Mouse (Mus musculus): ENCODE measurements at regions not wholly inside any gene's neighbourhood (a gene's known extent, or its start where the extent isn't known, plus 50 kb on each side); places are given as distances from the start of the nearest gene placed in this dataset.

DNA sequence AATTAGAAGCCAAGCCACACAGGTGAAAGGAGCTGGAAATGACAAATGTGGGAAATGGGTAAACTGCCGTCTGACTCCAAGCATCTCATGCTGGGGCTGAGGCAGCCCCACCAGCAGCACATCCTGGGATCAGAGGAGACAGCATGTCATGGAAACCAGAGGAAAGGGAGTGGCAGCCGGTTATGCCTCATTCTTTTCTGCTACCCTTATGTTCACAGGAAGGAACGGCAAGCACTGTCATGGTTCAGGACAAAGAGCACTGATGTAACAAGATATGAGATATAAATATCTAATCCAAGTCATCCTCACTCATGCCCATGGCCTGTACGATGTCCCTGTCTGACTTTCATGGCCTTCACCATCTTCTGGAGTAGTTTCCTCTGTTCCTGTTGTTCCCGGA, 125.2 kb upstream of the Tnfaip3 start:
- DNase-seq (ENCODE audit: low spot score in 2 of 2) = no peak

DNA sequence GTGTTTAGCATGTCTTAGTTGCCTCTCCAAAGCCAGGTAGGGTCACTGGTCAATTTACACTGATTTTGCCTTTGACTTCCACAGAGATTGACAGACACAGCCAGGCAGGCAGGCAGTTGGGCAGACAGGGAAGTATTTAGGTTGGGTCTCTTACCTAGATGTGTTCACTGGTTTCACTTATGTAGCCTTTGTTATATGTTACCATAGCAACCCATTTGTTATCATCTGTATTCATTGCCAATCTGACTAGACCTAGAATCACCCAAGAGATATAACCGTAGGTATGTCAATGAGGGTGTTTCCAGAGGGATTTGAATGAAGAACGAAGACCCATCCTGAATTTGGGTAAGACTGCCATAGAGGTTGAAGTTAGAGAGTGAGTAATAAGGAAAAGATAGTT, 123.8 kb upstream of the Tnfaip3 start:
- no peak for DNase-seq (ENCODE audit: low spot score in 2 of 2)

DNA sequence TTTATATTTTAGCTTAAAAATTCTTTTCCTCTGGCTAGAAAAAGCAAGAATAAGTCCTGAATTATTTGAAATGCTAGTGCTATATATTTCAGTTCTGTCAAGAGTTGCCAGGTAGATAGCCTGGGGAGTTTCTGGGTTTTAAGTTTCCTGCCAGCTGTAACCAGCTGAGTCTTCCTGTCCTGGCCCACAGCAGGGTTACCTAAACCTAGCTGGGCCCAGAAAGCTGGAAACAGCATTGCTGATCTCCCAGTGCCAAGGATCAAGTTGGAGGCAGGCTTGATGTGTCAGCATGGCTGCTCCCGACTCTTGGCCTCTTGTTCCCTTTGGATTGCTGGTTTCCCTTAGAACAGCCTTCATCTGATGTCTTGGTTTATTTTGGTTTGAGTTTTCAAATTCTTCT, 122.8 kb upstream of the Tnfaip3 start:
- no peak for DNase-seq (ENCODE audit: low spot score in 2 of 2)

DNA sequence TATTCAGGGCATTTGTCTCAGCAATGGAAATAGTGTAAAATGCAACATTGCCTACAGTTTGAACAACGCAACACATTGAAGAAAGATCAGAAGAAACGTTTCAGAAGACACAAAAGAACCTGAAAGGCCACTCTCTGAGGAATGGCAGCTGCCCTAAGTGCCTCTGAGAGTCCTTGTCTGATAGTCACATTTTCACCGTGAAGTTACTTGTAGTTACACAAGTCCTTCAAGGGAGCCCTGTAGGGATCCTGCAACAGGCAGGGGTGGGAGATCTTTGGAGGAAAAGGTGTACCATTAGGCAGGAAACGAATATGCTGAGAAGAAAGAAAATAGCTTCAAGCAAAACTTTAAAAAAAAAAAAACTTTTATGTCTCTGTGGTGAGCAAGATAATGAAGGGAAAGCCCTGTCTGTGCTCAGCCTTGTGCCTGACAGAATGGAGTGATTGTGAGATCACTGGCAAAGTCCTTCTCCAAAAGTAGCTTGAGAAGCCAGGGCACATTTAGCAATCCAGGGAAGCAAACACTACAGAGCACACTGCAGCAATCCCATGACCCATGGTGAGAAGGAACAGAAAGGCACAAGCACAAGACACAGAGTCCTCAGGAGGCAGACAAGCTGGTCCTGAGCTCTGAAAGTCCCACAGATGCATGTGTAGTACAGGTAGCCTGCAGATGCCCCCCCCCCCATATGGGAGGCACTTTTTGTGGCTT, 112.3 kb upstream of the Tnfaip3 start:
- no peak for DNase-seq (ENCODE audit: low spot score in 2 of 2)

DNA sequence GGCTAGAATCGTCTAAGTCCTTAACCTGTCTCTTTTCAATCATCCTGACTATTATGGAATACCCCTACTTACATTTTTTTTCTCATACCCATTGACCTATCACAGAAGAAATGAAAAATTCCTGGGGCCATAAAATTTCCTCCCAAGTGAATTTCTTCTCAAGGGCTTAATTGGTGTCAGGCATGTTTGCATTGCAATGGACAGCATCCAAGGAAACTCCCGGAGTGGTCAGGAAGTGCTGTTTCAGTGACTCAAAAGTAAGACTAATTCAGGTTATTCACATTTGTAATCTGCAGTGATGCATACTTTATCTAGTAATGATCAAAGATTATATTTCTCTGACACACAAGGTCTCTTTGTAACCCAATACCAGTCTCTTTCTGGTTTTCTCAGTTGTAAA, 111.5 kb upstream of the Tnfaip3 start:
- DNase-seq (ENCODE audit: low spot score in 2 of 2) = no peak

DNA sequence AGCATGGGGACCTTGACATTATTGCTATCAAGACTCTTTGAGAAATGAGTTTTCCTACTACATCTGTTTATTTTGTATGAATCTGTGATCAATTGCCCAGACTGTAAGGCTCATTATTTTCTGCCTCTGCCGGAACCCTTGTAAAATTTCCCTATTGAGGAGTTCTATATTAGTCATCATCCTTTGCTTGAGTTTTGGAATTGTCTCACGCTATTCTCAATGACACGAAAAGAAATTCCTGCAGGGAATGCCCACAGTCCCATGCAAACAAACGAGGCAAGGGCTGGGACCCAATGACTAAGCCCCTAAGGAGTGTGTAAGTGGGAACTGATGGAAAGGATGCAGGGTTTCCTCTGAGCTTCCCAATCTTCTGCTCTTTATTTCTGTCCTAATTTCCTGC, 111.0 kb upstream of the Tnfaip3 start:
- no peak for DNase-seq (ENCODE audit: low spot score in 2 of 2)

DNA sequence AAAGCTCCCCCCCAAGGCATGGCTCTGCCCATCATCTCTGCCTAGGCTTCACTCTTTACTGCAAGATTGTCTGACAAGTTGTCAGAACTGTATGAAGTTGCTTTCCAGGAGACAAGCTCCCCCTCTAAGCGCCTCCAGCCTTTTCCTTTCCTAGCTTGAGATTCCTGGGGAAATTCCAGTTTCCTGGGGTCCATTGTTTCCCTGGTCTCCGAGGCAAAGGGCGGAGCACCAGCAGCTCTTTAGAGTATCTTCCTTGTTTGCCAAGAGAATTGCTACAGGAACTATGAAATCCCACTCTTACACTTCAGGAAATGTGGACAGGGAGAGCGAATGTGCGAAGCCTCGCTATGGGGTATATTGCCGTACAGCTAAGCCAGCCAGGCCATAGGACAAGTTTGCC, 108.2 kb upstream of the Tnfaip3 start:
- DNase-seq (ENCODE audit: low spot score in 2 of 2) = no peak

DNA sequence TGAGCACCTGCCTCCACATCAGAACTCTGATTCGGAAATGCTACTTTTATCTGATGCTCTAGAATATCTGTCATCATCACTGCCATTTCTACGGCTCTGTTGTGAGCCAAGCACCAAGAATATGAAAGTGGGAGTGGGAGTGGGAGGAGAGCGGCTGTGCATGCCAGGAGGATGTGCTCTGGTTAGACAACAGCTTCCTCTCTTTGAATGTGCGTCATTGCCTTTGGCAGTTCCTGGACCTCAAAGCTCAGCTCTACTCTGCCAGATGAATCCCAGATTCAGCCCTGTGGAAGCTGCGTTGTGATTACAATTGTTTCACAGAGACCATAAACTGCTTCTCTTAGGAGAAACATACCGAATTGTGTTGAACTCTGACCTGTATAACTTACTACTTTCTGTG, 106.8 kb upstream of the Tnfaip3 start:
- DNase-seq (ENCODE audit: low spot score in 2 of 2) = no peak

DNA sequence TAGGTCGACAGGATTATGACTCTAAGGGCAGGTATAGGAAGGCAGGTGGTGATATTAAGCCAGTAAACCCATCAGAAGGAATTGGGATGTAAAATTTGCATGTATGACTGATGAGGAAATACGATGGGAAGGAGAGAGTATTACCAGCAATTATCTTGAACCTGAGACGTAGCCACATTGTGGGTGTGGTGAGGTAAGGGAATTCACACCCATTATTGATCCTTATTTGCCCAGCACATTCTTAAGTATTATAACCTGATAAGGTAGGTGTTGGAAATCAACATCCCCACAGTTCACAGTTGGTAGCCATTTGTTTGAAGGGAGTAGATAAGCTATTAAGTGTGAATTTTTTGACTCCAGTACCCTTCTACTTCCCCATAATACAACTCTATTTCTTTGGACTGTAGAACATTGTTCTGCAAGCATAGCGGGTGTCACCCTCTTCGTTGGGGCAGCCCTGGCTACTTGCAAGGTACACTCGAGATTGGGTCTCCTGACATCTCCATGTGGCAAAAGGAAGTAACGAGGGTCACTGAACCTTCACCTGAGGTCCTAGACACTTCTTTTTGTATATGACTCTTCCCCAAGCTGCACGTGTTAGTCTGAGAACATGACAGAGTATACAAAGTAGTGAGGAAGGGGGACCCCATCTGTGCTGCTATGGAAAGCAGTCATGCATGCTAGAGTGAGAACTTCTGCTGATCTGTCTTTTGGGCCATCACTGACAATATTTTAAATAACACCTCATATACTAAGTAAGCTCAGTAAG, 104.0 kb upstream of the Tnfaip3 start:
- DNase-seq (ENCODE audit: low spot score in 2 of 2) = no peak

DNA sequence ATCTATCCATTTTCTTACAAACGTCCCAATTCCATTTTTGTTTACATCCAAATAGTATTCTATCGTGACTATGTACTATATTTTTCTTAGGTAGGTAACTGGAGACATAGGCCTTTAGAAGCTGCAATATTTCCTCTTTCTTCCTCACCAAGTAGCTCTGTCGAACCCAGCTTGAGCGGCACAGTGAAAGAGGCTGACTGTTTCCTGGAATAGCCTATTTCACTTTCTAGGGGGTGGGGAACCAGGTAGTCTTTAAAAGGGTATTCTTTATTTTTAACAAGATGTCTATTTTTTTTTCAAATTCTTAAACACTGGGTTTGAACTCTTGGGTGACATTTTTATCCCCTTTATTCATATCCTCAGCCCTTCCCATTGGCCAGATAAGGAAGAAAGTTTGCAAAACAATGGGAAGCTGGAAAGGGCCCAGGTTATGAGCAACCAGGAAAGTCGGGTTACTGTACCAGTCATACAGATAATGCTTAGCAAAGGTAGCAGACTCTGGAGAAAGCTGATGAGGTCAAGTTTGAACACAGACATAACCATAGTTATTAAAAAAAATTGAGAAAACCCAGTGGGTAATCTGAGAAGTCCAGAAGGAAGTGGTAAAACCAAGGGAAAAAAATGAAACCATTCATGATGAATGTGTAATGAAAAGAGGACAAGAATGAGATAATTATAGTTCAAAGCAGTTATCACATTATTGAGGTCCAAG, 103.3 kb upstream of the Tnfaip3 start:
- no peak for DNase-seq (ENCODE audit: low spot score in 2 of 2)

DNA sequence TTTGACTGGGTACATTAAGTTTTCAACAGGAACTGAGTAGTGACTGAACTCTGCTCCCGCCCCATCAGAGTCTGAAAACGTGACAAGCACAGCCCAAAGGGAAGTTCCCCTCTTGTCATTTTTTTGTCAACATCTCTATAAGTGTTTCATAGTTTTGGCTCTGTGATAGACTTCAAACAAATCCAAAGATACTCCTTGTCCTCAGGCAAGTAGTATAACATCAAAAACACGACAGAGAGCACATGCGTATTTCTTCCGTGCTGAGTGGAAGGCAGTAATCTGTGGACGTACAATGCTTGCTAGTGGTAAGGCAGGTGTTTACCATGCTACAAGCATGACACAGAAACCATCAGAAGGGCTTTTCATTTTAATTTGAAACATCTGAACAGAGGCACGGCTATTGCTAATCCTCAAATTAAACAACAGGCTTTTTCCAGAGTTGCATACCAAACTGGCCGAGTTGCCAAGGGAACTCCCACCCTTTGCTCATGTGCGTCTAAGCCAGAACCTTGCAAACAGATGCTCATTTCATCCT, 101.7 kb upstream of the Tnfaip3 start:
- peak in 1 of 2 experiments; percentile 36 for DNase-seq (ENCODE audit: low spot score in 2 of 2)

DNA sequence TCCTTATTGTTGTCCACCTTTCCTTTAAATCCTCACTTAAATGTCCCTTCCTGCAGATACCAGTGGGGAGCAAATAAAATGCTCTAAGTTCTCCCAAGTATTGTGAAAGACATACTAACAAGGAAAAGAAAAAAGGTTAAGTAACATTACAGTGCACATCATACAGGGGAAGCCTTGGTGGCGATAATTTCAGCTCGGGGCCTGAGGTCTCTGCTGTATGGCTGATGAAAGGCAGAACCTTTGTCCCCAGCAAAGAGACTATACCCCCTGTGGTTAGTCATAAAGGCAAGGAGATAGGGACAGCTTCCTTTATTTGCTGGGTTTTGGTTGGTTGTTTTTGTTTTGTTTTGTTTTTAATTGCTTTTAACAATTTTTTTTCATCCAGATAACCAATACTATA, 97.0 kb upstream of the Tnfaip3 start:
- DNase-seq (ENCODE audit: low spot score in 2 of 2) = no peak

DNA sequence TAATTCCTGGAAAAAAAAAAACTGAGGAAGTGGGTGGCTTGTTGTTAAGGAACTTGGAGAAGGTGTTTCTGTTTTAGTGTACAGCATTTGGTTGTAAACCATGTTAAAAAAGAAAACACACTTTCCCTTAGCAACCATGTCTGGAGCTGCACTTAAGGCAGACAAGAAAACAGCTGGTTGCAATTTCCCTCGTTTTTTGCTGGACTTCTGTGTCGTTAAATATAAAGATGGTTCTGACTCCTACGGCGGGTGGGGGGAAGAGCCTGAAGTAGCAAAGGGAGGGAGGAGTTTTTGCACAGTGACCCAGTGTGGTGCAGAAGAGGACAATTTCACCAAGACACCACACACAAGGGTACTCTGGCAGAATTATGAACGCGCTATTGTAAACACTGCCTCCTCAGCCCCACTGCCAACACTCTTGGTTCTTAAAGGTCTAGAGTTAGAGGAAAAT, 89.8 kb upstream of the Tnfaip3 start:
- DNase-seq (ENCODE audit: low spot score in 2 of 2) = no peak

DNA sequence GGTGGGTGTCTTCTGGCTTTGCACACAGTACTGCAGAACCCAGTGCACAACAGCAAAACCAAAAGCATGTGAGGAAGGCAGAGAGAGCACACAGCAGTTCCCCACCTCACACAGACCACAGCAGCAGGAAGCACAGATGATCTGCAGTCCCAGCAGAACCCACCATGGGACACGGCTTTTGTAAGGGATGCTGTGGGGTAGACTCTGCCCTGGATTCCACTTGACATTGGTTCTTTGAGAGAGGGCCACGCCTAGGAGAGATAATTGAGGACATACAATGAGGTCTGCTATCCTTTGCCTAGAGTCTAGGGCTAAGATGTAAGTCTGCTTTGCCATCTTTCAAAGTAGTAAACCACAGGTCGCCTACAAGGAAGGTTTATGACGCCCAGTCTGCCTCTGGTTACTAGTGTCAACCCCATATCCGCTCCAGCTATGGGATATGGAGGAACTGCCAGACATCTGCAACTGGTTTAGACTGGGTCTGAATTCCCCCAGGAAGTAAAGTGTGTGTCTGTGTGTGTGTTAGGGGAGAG, 89.3 kb upstream of the Tnfaip3 start:
- peak; percentile 72 to 81 for DNase-seq (ENCODE audit: low spot score in 2 of 2)

DNA sequence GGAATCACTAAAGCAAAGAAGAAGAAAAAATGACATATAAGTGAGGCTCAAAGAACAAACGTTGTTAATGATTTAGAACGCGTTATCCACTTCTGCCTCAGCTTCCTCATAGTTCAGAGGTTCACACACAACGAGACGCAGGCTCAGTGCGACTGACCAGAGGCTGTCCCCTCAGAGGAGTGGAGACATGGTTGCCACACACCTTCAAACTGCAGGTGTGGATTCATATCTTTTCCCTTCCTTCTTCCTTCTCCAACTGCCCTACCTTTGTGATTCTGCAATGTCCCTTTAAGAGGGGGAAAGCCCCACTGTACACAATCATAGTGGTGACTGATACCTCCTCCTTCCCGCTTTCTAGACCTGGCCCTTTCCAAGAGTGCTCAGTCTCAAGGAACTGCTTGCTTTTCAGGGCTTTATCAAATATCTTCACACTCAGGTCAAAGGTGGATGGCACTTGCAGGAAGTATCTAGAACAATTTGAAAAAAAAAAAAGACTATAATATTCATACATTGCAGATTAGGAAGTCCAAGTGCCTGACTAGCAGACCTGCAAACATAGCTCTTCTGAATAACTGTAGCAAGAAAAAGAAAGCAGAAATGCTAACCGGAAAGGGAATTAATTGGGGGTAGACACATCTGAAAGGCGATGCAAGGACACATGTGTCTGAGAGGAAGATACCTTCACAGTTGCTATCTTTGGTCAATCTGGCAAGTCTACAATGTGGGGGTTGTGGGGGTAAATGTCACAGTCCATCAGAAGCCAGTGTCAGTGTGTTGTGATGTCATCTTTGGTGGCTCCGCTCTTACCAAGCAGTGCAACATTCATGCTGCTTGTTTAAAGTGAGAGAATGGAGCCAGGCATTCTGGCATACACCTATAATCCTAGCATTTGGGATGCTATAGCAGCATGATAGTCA, 84.2 kb upstream of the Tnfaip3 start:
- DNase-seq (ENCODE audit: low spot score in 2 of 2) = peak; percentile 58 to 79

DNA sequence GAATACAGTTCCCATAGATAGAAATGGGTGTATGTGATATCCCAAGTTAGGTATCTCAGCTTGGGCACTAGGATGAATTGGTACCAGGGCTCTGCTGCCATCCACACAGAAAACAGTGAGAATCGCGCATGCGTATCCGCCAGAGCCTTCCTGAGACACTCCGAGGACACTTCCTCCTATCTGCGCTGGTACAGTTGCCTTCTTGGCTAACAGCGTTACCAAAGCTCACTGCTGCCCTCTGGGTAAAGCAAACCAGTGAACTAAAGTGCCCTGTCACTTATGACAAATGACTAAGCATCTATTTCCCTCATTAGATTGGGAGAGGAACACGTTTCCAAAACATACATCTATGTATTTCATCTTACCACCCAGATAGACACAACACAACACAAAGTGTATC, 78.8 kb upstream of the Tnfaip3 start:
- peak; percentile 84 to 88 for DNase-seq (ENCODE audit: low spot score in 2 of 2)

DNA sequence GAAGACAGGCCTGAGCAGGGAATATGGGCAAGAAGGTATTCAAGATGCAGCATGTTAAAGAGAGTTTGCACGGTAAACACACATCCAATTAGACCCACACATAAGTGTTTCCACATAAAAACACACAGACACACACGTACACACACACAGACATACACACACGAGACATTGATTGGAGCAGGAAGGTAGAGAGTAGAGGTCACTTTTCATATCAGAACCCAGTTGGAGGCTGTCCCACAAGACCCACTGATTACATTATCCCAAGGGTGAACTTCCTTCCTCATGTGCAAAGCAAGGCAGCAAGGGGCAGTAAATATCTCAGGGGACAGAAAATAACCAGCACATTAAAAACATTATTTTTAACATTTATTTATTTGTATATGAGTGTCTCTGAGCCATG, 78.2 kb upstream of the Tnfaip3 start:
- DNase-seq (ENCODE audit: low spot score in 2 of 2) = no peak

DNA sequence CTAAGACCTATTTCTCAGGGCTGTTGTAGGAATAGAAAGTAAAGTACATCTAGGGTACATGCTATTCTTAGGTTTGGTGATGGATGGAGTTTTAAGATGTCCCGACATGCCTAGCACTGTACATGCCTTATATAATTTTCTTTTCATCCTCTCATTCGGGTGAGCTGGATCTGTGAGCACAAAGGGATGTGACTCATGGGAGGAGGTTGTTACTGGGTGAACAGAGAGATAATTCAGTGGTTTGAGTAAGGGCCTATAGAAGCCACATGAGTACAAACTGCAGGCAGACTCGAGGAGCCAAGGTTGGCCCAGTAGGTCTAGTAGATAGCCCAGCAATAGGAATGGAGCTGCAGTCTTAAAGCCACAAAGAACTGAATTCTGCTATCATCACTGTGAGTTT, 76.5 kb upstream of the Tnfaip3 start:
- no peak for DNase-seq (ENCODE audit: low spot score in 2 of 2)

DNA sequence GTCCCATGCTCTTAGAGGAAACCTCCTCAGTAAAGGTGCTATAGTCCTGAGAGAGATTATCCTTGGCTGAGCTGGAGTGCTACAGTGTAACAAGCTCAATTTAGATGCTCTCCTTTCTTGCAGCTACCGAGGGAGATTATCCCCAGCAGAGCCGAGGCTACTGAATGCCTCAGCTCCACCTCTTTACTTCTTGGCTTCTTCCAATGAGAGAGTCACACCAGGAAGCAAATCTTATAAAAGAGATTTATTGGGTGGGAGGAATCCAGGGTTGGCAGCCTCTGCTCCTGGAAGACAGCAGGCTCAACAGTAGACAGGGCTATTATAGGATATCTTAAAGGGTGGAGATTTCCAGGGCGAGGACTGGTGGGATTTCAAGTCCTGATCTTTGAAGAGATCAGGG, 75.7 kb upstream of the Tnfaip3 start:
- no peak for DNase-seq (ENCODE audit: low spot score in 2 of 2)

DNA sequence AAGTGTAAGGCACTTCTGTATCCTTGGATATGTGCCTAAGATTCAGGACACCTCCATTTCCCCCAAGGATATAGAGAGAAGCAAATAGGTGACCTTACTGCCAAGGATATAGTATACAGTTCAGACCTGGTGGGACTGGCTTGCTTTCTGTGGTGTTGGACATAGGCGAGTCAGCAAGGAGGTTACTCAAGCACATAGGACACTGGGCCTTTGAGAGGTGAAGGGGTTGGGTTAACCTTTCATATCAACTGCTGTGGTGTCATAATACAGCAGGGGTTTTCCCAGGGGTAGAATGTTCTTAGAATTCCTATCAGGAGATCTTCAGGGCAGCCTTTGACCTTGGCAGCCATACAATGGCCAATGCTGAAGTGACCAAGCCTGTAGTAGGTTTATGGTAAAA, 71.5 kb upstream of the Tnfaip3 start:
- no peak for DNase-seq (ENCODE audit: low spot score in 2 of 2)

DNA sequence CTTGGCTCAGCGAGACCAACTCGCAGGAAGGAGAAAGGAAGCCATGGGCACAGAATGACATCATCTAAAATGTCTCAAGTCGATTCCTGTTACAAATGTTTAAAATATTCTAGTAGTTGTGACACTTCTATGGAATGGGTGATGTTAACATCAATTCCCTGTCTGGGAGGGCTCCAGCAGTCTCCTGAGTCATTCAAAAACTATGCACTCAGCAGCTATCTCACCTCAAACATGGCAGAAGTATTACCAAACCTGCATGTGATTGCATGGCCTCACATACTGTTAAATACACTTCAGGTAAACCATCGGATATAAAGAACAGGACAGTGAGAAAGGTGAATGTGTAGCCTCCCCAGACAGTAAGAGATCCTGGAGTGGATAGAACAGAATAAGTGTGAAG, 66.7 kb upstream of the Tnfaip3 start:
- DNase-seq (ENCODE audit: low spot score in 2 of 2) = no peak

All from natural killer cell, adult 2 months (primary cell).